Mouse (Mus musculus): ENCODE results near the gene Rom1.

The Rom1 gene

GRCm38 (mm10) chr19:8897865-8898495 is 31.2 kb downstream of the Rom1 start, which contains the start of gene Ganab:
Ganab (plus strand) TSS chr19:8898071.
- whole genome bisulfite sequencing = under 1% methylated on average over 53 of the region's 53 CpGs

- WGBS = 16% methylated on average over 21 of the region's 21 CpGs
Observed at GRCm38 (mm10) chr19:8897211-8897864, 31.8 kb downstream of the Rom1 start.

DNA sequence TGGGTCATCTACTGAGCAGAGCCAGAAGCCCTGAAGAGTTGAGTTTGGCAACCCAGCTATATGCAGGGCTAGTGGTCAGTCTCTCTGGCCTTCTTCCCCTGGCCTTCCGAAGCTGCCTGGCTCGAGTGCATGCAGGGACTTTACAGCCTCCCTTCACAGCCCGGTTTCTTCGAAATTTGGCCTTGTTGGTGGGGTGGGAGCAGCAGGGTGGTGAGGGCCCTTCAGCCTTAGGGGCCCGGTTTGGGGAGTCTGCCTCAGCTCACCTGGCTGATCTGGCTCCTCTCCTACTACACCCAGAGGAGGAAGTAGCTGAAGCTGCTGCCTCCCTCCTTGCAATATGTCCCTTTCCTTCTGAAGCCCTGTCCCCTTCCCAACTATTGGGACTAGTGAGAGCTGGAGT is 32.9 kb downstream of the Rom1 start:
- WGBS = 88% methylated on average over 5 of the region's 5 CpGs

- WGBS = 79% methylated on average over 9 of the region's 9 CpGs
Observed at GRCm38 (mm10) chr19:8895397-8895960, 33.7 kb downstream of the Rom1 start.

- 1% methylated on average over 54 of the region's 54 CpGs for WGBS
Observed at GRCm38 (mm10) chr19:8892829-8893766, 36.1 kb downstream of the Rom1 start, which contains the start of gene Ints5. Ints5 (plus strand) TSS chr19:8893005.

GRCm38 (mm10) chr19:8888511-8889385 is 40.4 kb downstream of the Rom1 start, which contains the start of the genes 1810009A15Rik and Gm49416:
1810009A15Rik (plus strand) TSS chr19:8888853.
Gm49416 (plus strand) TSS chr19:8888926.
- under 1% methylated on average over 58 of the region's 58 CpGs for WGBS

- 21% methylated on average over 19 of the region's 19 CpGs for WGBS
Observed at GRCm38 (mm10) chr19:8887585-8888463, 41.3 kb downstream of the Rom1 start.

DNA sequence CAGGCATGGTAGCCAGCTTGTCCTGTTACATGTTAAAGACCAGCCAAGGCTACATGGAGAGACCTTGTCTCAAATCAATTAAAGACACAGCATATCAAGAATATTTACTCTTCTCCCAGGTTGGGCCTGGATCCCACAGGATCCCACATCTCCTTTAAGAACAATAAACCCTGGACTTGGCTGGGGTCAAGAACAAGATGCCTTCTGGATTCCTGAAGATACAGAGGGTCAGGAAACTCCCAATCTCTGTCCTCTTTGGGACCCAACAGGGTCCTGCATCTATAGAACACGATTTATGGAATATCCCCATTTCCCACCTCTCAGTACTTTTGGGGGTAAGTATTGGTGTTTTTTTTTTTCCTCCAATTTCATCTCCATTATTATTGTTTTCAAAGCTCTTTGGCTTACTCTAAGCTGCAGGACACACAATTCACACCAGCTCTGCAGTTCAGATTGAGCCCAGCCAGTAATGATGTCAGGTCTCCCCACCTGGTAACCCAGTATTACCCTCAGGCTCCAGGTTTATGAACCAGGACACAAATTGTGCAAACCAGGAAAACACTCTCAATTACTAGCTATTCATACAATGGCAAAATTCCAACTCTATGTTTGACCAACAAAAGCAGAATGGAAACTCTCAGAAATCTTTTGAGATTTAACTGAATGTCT is 42.1 kb downstream of the Rom1 start:
- 44% methylated on average over 1 of the region's 1 CpGs for WGBS

DNA sequence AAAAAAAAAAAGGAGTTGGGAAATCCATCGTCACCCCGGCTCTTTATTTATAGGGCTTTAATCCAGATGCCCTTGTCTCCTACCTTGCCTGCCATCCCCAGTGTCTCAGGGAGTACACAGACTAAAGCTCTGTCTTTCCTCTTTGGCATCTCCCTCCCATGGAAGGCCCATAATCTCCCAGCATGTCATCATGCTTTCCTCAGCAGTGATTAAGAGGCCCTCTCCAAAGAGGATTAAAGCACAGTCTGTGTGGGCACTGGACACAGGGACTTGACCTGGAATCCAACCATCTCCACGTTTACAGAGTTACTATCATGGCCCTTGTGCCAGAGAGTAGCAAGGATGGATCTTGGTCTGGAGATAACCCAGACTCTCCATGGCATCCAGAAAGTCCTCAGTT is 45.5 kb downstream of the Rom1 start, which contains the start of the genes Lbhd1 and Gm49403:
TSS of gene Lbhd1 (plus strand) at position 117 of the 400 bp plus-strand sequence.
TSS of gene Gm49403 (plus strand) at position 315 of the 400 bp plus-strand sequence.
- WGBS = 75% methylated on average over 3 of the region's 3 CpGs

GRCm38 (mm10) chr19:8881034-8881392 is 48.1 kb downstream of the Rom1 start:
- WGBS = 2% methylated on average over 3 of the region's 3 CpGs

DNA sequence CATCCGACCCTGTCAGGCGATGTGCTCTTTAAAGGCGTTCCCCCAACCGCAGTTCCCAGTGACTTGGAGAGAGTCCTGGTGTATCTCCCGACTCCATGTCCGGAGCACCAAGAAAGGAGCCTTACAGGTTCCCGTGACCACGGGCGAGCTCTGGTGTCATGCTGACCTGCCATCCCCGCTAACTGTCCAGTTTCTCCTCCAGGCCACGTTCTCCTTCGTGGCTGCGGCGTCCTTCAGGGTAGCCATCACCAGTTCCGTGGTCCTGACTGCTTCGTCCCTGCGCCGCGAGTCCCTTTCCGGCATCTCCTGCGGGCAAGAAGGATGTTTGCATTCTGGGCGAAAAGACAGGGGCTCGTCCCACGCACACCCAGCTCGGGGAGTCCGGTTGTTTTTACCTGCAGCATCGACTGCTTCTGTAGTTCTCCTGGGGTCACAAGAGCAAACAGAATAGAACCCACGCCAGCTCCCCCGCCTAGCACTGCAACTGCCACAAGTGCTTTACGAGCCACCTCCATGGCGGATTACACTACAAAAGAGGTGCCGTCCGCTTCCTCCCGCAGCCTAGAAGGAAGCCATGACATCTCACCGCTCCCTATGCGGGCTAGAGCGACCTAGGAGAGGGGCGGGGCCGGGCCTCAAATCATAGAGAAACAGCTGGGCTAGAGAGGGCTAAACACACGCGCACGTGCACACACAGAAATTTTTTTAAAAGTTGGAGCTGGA is 48.7 kb downstream of the Rom1 start, which contains the start of gene Uqcc3:
TSS of gene Uqcc3 (minus strand) at position 613 of the 723 bp plus-strand sequence.
- WGBS = under 1% methylated on average over 42 of the region's 42 CpGs

Measured in cerebral cortex, adult 2 months (tissue).